Mouse (Mus musculus) embryonic facial prominence, embryonic 12.5 days (tissue): Measurements from ENCODE around the gene Ifrd2. TPM values are rescaled to one million over a fixed set of nuclear protein-coding genes. Genes with fewer than 3 reads are reported as not detected.

Source experiments
- ATAC-seq: fragments of 200-750 bp; cut with Nextera tagmentation; 2 replicates; pipeline ENCODE4 v1.8.0; 2017; ENCODE audit not compliant: insufficient number of reproducible peaks, insufficient read depth, low FRiP score, low TSS enrichment
- H3K27ac ChIP-seq: fragments of 300-500 bp; sonication (generic); 2 replicates; pipeline ENCODE4 v1.5.1; 2016; ENCODE audit warnings: mild to moderate bottlenecking
- H3K27me3 ChIP-seq: fragments of 300-500 bp; sonication (generic); 2 replicates; pipeline ENCODE4 v1.6.1; 2016; ENCODE audit warnings: mild to moderate bottlenecking, moderate library complexity
- H3K36me3 ChIP-seq: fragments of 300-500 bp; sonication (generic); 2 replicates; pipeline ENCODE4 v1.6.1; 2016; ENCODE audit warnings: mild to moderate bottlenecking
- H3K4me1 ChIP-seq: fragments of 300-500 bp; sonication (generic); 2 replicates; pipeline ENCODE4 v1.6.1; 2016
- H3K4me2 ChIP-seq: fragments of 300-500 bp; sonication (generic); replicated peaks from 2 replicates; pipeline ENCODE4 v1.6.1; 2016; ENCODE audit warnings: mild to moderate bottlenecking, moderate library complexity
- H3K4me3 ChIP-seq: fragments of 300-500 bp; sonication (generic); 2 replicates; pipeline ENCODE4 v1.5.1; 2016; ENCODE audit warnings: mild to moderate bottlenecking
- H3K9ac ChIP-seq: fragments of 300-500 bp; sonication (generic); 2 replicates; pipeline ENCODE4 v1.6.1; 2016; ENCODE audit warnings: mild to moderate bottlenecking, moderate library complexity
- H3K9me3 ChIP-seq: fragments of 300-500 bp; sonication (generic); 2 replicates; pipeline ENCODE4 v1.6.1; 2016; ENCODE audit warnings: mild to moderate bottlenecking, moderate library complexity
- WGBS: fragments of 180-500 bp; shearing (Covaris S2); methylation state at CpG from one replicate; pipeline ENCODE4 v1.1.7; 2016; 5-methylcytosine and 5-hydroxymethylcytosine counted together
- polyA plus RNA-seq: library from polyadenylated mRNA; unstranded; fragments of >200 nt; fragmentation: Nextera tagmentation; extraction: Ambion mirVana; gene quantifications from 2 replicates; pipeline ENCODE4 v1.2.1, GENCODE M21; 2016

The Ifrd2 gene
- polyA plus RNA-seq, 1 experiment from 2014 or later: 36.9 TPM

GRCm38 (mm10) chr9:107634406-107635278 is 47.2 kb downstream of the Ifrd2 start:
- 2% methylated on average over 35 of the region's 35 CpGs for WGBS
- Histone ChIP-seq H3K27me3 (no peaks in the 10 kb centered on the region), H3K27ac (peak overlapping the region; percentile 90), H3K4me2 (peak overlapping the region; percentile 95), H3K4me3 (peak overlapping the region; percentile 81), H3K36me3 (no peaks in the 10 kb centered on the region), H3K4me1 (peaks cover 64% of the 10 kb centered on the region), H3K9me3 (no peaks in the 10 kb centered on the region), H3K9ac (peak overlapping the region; percentile 94)
- no peak for ATAC-seq

DNA sequence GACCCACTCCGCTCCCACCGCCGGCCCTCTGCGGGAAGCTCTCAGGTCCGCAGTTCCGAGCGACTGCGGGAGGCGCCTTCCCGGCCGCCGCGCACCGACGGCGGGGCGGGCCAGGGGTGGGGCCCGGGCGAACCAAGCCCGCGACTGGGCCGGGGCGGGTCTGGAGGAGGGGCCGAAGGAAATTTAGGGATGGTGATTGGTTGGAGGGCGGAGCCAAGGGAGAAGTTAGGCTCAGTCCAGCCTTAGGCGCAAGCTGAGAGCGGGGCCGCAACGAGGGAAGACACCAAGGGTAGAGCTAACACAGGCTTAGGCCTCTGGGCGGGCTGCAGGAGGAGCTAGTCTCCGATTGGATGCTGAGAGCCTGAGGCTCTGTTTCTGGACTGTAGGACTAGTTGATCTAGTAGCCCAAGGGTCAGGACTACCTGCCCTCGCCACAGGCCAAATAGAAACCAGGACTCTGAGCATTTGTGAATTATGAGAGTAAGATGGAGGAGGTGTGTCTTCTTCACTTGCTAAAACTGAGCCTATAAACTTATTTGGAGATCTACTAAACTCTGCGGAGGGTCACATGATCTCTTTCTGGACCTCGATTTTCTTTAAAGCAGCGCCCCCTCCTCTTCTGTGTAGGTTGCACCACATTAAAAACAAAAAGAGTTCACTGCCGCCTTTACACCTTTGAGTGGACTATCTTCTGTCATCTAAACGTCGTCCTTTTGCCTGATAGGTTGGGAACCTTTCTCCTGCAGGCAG is 48.0 kb downstream of the Ifrd2 start, which contains the start of gene Gnai2:
Gene Gnai2 (minus strand): TSS at position 89 of the 750 bp plus-strand sequence.
- peak within 1 kb of the TSS; percentile 90 for H3K27ac ChIP-seq
- no peaks in the 10 kb centered on the region for H3K27me3 ChIP-seq
- peaks cover 56% of the 10 kb centered on the region for H3K4me1 ChIP-seq
- 3% methylated on average over 38 of the region's 38 CpGs for WGBS
- H3K9me3 ChIP-seq: no peaks in the 10 kb centered on the region
- H3K36me3 ChIP-seq: no peaks in the 10 kb centered on the region
- H3K4me2 ChIP-seq: peak within 1 kb of the TSS; percentile 95
- peak within 1 kb of the TSS; percentile 81 for H3K4me3 ChIP-seq
- ATAC-seq: peak; percentile 93
- H3K9ac ChIP-seq: peak within 1 kb of the TSS; percentile 94

- no peaks in the 10 kb centered on the region for H3K9me3 ChIP-seq
- no peaks in the 10 kb centered on the region for H3K36me3 ChIP-seq
- no peak overlapping the region for H3K4me3 ChIP-seq
- H3K9ac ChIP-seq: no peak overlapping the region
- no peak for ATAC-seq
- no peaks in the 10 kb centered on the region for H3K27me3 ChIP-seq
- 35% methylated on average over 7 of the region's 7 CpGs for WGBS
- peaks cover 40% of the 10 kb centered on the region for H3K4me1 ChIP-seq
- H3K27ac ChIP-seq: peak overlapping the region; percentile 52; the same call in 1 of the 2 replicates
- no peak overlapping the region for H3K4me2 ChIP-seq
Measured at GRCm38 (mm10) chr9:107637070-107637469, 49.6 kb downstream of the Ifrd2 start.

GRCm38 (mm10) chr9:107640257-107640772 is 52.9 kb downstream of the Ifrd2 start:
- no peak overlapping the region for H3K27ac ChIP-seq
- ATAC-seq: no peak
- no peak overlapping the region for H3K4me3 ChIP-seq
- H3K9ac ChIP-seq: no peak overlapping the region
- H3K4me2 ChIP-seq: no peak overlapping the region
- WGBS: 34% methylated on average over 8 of the region's 8 CpGs
- no peaks in the 10 kb centered on the region for H3K27me3 ChIP-seq
- H3K4me1 ChIP-seq: peaks cover 25% of the 10 kb centered on the region
- no peaks in the 10 kb centered on the region for H3K9me3 ChIP-seq
- no peaks in the 10 kb centered on the region for H3K36me3 ChIP-seq

DNA sequence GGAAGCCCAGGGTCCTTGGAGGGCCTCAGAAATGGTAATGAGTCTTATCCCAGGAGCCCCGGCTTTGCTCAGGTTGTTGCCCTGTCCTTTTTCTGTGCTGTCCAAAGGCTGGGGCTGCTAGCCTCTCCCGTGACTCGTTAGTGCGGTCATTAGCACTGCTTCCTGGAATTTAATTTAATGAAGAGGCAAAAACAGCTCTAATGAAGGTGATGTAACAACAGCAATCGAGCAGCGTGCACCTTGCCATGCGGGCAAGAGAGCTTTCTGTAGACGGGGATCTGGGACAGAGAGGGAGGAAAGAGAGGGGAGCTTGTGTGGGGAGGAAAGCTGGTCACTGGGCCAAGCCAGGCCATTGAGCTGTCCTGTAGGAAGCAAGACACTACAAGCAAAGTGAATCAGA is 54.2 kb downstream of the Ifrd2 start:
- no peak overlapping the region for H3K9ac ChIP-seq

More for the DNA sequence above, 54.2 kb downstream of the Ifrd2 start:
- Histone ChIP-seq H3K4me2 (no peak overlapping the region), H3K4me1 (peaks cover 15% of the 10 kb centered on the region), H3K9me3 (no peaks in the 10 kb centered on the region), H3K27ac (no peak overlapping the region), H3K36me3 (no peaks in the 10 kb centered on the region), H3K27me3 (no peaks in the 10 kb centered on the region), H3K4me3 (no peak overlapping the region)
- no peak for ATAC-seq
- WGBS: 44% methylated on average over 8 of the region's 8 CpGs

Other genes with a start within 250 kb of the Ifrd2 start
- gene Hemk1, start 249.3 kb upstream of the Ifrd2 start, polyA plus RNA-seq: 12.4 and 13.2 TPM in 2 replicates
- gene 6430571L13Rik, start 247.0 kb upstream of the Ifrd2 start, polyA plus RNA-seq: 1.4 and 1.8 TPM in 2 replicates
- gene Cacna2d2, start 188.0 kb upstream of the Ifrd2 start, polyA plus RNA-seq: 1.1 and 1.2 TPM in 2 replicates
- 49.7 and 50.1 TPM in 2 replicates for gene Tmem115, start 53.7 kb upstream of the Ifrd2 start, polyA plus RNA-seq
- gene Cyb561d2, start 45.4 kb upstream of the Ifrd2 start, polyA plus RNA-seq: 17.2 and 17.7 TPM in 2 replicates
- gene Nprl2, start 45.4 kb upstream of the Ifrd2 start, polyA plus RNA-seq: 40.8 and 46.3 TPM in 2 replicates
- 1.3 and 1.7 TPM in 2 replicates for gene Zmynd10, start 40.3 kb upstream of the Ifrd2 start, polyA plus RNA-seq
- gene Rassf1, start 36.1 kb upstream of the Ifrd2 start, polyA plus RNA-seq: 54.0 and 55.6 TPM in 2 replicates
- gene Tusc2, start 24.4 kb upstream of the Ifrd2 start, polyA plus RNA-seq: 54.1 and 54.8 TPM in 2 replicates
- gene Hyal2, start 19.7 kb upstream of the Ifrd2 start, polyA plus RNA-seq: 132 and 134 TPM in 2 replicates
- 12.2 and 13.2 TPM in 2 replicates for gene Hyal1, start 10.7 kb upstream of the Ifrd2 start, polyA plus RNA-seq
- 15.0 and 15.4 TPM in 2 replicates for gene Naa80, start 8.8 kb upstream of the Ifrd2 start, polyA plus RNA-seq
- 1.4 and 1.5 TPM in 2 replicates for gene Hyal3, start 6.8 kb upstream of the Ifrd2 start, polyA plus RNA-seq
- gene Sema3b, start 21.6 kb downstream of the Ifrd2 start, polyA plus RNA-seq: 3.8 and 6.9 TPM in 2 replicates
- 439 and 443 TPM in 2 replicates for gene Gnai2, start 47.7 kb downstream of the Ifrd2 start, polyA plus RNA-seq
- gene Slc38a3, start 81.9 kb downstream of the Ifrd2 start, polyA plus RNA-seq: 8.2 and 8.3 TPM in 2 replicates
- gene Gnat1, start 92.1 kb downstream of the Ifrd2 start, polyA plus RNA-seq: 1.4 and 3.0 TPM in 2 replicates
- gene Sema3f, start 122.8 kb downstream of the Ifrd2 start, polyA plus RNA-seq: 52.4 and 53.1 TPM in 2 replicates
- 232 and 261 TPM in 2 replicates for gene Rbm5, start 183.4 kb downstream of the Ifrd2 start, polyA plus RNA-seq